Mouse (Mus musculus) neural tube, embryonic 13.5 days (tissue): ENCODE measurements around the gene Shcbp1l. TPM values are rescaled to one million over a fixed set of nuclear protein-coding genes. Genes with fewer than 3 reads are reported as not detected.

Experiments used
- ATAC-seq: fragments of 200-750 bp; cut with Nextera tagmentation; 2 replicates; pipeline ENCODE4 v1.8.0; 2017; ENCODE audit warnings: low read depth, mild to moderate bottlenecking, moderate TSS enrichment, moderate library complexity
- H3K27ac ChIP-seq: fragments of 300-500 bp; sonication (generic); replicated peaks from 2 replicates; pipeline ENCODE4 v1.5.1; 2015; ENCODE audit warnings: moderate library complexity, mild to moderate bottlenecking, inconsistent platforms
- H3K27me3 ChIP-seq: fragments of 300-500 bp; sonication (generic); 2 replicates; pipeline ENCODE4 v1.6.1; 2015; ENCODE audit warnings: mild to moderate bottlenecking, inconsistent platforms
- H3K36me3 ChIP-seq: fragments of 300-500 bp; sonication (generic); 2 replicates; pipeline ENCODE4 v1.6.1; 2015; ENCODE audit warnings: mild to moderate bottlenecking, inconsistent platforms
- H3K4me1 ChIP-seq: fragments of 300-500 bp; sonication (generic); replicated peaks from 2 replicates; pipeline ENCODE4 v1.6.1; 2015; ENCODE audit warnings: inconsistent platforms
- H3K4me2 ChIP-seq: fragments of 300-500 bp; sonication (generic); 2 replicates; pipeline ENCODE4 v1.6.1; 2015; ENCODE audit warnings: inconsistent platforms, mild to moderate bottlenecking, moderate library complexity
- H3K4me3 ChIP-seq: fragments of 300-500 bp; sonication (generic); 2 replicates; pipeline ENCODE4 v1.5.1; 2015; ENCODE audit warnings: mild to moderate bottlenecking, inconsistent platforms
- H3K9ac ChIP-seq: fragments of 300-500 bp; sonication (generic); 2 replicates; pipeline ENCODE4 v1.6.1; 2015; ENCODE audit warnings: moderate library complexity, mild to moderate bottlenecking, inconsistent platforms
- H3K9me3 ChIP-seq: fragments of 300-500 bp; sonication (generic); 2 replicates; pipeline ENCODE4 v1.6.1; 2016; ENCODE audit warnings: inconsistent platforms
- WGBS: fragments of 180-500 bp; shearing (Covaris S2); methylation state at CpG from one replicate; pipeline ENCODE4 v1.1.7; 2015; 5-methylcytosine and 5-hydroxymethylcytosine counted together
- polyA plus RNA-seq: library from polyadenylated mRNA; unstranded; fragments of >200 nt; fragmentation: Nextera tagmentation; extraction: Ambion mirVana; gene quantifications from 2 replicates; pipeline ENCODE4 v1.2.1, GENCODE M21; 2015

The Shcbp1l gene
- polyA plus RNA-seq, 1 experiment from 2014 or later: 0.15 TPM

- no peaks in the 10 kb centered on the region for H3K27me3 ChIP-seq
- H3K9ac ChIP-seq: no peak overlapping the region
- no peak overlapping the region for H3K27ac ChIP-seq
- 91% methylated on average over 2 of the region's 2 CpGs for WGBS
- no peak overlapping the region for H3K4me2 ChIP-seq
- no peaks in the 10 kb centered on the region for H3K36me3 ChIP-seq
- no peaks in the 10 kb centered on the region for H3K4me1 ChIP-seq
- H3K4me3 ChIP-seq: no peak overlapping the region
- no peaks in the 10 kb centered on the region for H3K9me3 ChIP-seq
- ATAC-seq: no peak
These were observed 7.4 kb downstream of the Shcbp1l start for GRCm38 (mm10) chr1:153432329-153432728.

GRCm38 (mm10) chr1:153433851-153434589, 9.1 kb downstream of the Shcbp1l start:
- H3K9me3 ChIP-seq: no peaks in the 10 kb centered on the region
- WGBS: 87% methylated on average over 5 of the region's 5 CpGs
- H3K4me3 ChIP-seq: no peak overlapping the region
- no peaks in the 10 kb centered on the region for H3K36me3 ChIP-seq
- no peak overlapping the region for H3K4me2 ChIP-seq
- H3K27ac ChIP-seq: no peak overlapping the region
- no peaks in the 10 kb centered on the region for H3K27me3 ChIP-seq
- H3K4me1 ChIP-seq: no peaks in the 10 kb centered on the region
- H3K9ac ChIP-seq: no peak overlapping the region
- no peak for ATAC-seq

- H3K27me3 ChIP-seq: no peaks in the 10 kb centered on the region
- no peak overlapping the region for H3K27ac ChIP-seq
- H3K36me3 ChIP-seq: no peaks in the 10 kb centered on the region
- WGBS: 88% methylated on average over 11 of the region's 11 CpGs
- no peak overlapping the region for H3K9ac ChIP-seq
- ATAC-seq: no peak
- no peak overlapping the region for H3K4me2 ChIP-seq
- H3K4me1 ChIP-seq: no peaks in the 10 kb centered on the region
- no peaks in the 10 kb centered on the region for H3K9me3 ChIP-seq
- no peak overlapping the region for H3K4me3 ChIP-seq
These were observed 12.6 kb downstream of the Shcbp1l start for GRCm38 (mm10) chr1:153437536-153437935.

- Histone ChIP-seq H3K27me3 (no peaks in the 10 kb centered on the region), H3K4me2 (no peak overlapping the region)
- no peak for ATAC-seq
These were observed 15.8 kb downstream of the Shcbp1l start for GRCm38 (mm10) chr1:153440752-153441151.

GRCm38 (mm10) chr1:153441656-153442055, 16.7 kb downstream of the Shcbp1l start:
- Histone ChIP-seq H3K27me3 (no peaks in the 10 kb centered on the region), H3K27ac (no peak overlapping the region), H3K4me1 (no peaks in the 10 kb centered on the region), H3K4me3 (no peak overlapping the region), H3K9me3 (no peaks in the 10 kb centered on the region), H3K9ac (no peak overlapping the region), H3K4me2 (no peak overlapping the region), H3K36me3 (no peaks in the 10 kb centered on the region)
- WGBS: 78% methylated on average over 3 of the region's 3 CpGs
- no peak for ATAC-seq

More at GRCm38 (mm10) chr1:153440752-153441151, 15.8 kb downstream of the Shcbp1l start:
- Histone ChIP-seq H3K27ac (no peak overlapping the region), H3K9me3 (no peaks in the 10 kb centered on the region), H3K9ac (no peak overlapping the region), H3K36me3 (no peaks in the 10 kb centered on the region), H3K4me3 (no peak overlapping the region), H3K4me1 (no peaks in the 10 kb centered on the region)
- WGBS: 88% methylated on average over 4 of the region's 4 CpGs

- no peaks in the 10 kb centered on the region for H3K36me3 ChIP-seq
- H3K9me3 ChIP-seq: no peaks in the 10 kb centered on the region
- H3K9ac ChIP-seq: no peak overlapping the region
- H3K27me3 ChIP-seq: no peaks in the 10 kb centered on the region
- WGBS: 93% methylated on average over 1 of the region's 1 CpGs
- no peak overlapping the region for H3K4me3 ChIP-seq
- H3K4me2 ChIP-seq: no peak overlapping the region
- no peak overlapping the region for H3K27ac ChIP-seq
- H3K4me1 ChIP-seq: no peaks in the 10 kb centered on the region
- no peak for ATAC-seq
These were observed 18.1 kb downstream of the Shcbp1l start for GRCm38 (mm10) chr1:153443019-153443418.

GRCm38 (mm10) chr1:153443632-153444031, 18.7 kb downstream of the Shcbp1l start:
- Histone ChIP-seq H3K4me1 (no peaks in the 10 kb centered on the region), H3K27ac (no peak overlapping the region)
- WGBS: 76% methylated on average over 4 of the region's 4 CpGs

GRCm38 (mm10) chr1:153446120-153446831, 21.3 kb downstream of the Shcbp1l start:
- H3K27ac ChIP-seq: no peak overlapping the region
- H3K9me3 ChIP-seq: no peaks in the 10 kb centered on the region
- no peaks in the 10 kb centered on the region for H3K27me3 ChIP-seq
- H3K4me2 ChIP-seq: no peak overlapping the region
- no peak overlapping the region for H3K4me3 ChIP-seq
- peaks cover 5% of the 10 kb centered on the region; the same call in 1 of the 2 replicates for H3K36me3 ChIP-seq
- 94% methylated on average over 20 of the region's 20 CpGs for WGBS
- H3K9ac ChIP-seq: no peak overlapping the region
- H3K4me1 ChIP-seq: no peaks in the 10 kb centered on the region
- no peak for ATAC-seq

More at GRCm38 (mm10) chr1:153443632-153444031, 18.7 kb downstream of the Shcbp1l start:
- Histone ChIP-seq H3K9me3 (no peaks in the 10 kb centered on the region), H3K4me2 (no peak overlapping the region), H3K9ac (no peak overlapping the region), H3K4me3 (no peak overlapping the region), H3K36me3 (no peaks in the 10 kb centered on the region), H3K27me3 (no peaks in the 10 kb centered on the region)
- ATAC-seq: no peak

GRCm38 (mm10) chr1:153451237-153452154, 26.5 kb downstream of the Shcbp1l start:
- no peak for ATAC-seq
- peaks cover 44% of the 10 kb centered on the region for H3K36me3 ChIP-seq
- H3K27me3 ChIP-seq: no peaks in the 10 kb centered on the region
- no peaks in the 10 kb centered on the region for H3K4me1 ChIP-seq
- no peaks in the 10 kb centered on the region for H3K9me3 ChIP-seq
- no peak overlapping the region for H3K4me2 ChIP-seq
- no peak overlapping the region for H3K9ac ChIP-seq
- 72% methylated on average over 10 of the region's 10 CpGs for WGBS
- no peak overlapping the region for H3K4me3 ChIP-seq
- H3K27ac ChIP-seq: no peak overlapping the region

GRCm38 (mm10) chr1:153453146-153453642, 28.2 kb downstream of the Shcbp1l start:
- Histone ChIP-seq H3K27ac (no peak overlapping the region), H3K4me1 (no peaks in the 10 kb centered on the region), H3K9me3 (no peaks in the 10 kb centered on the region), H3K36me3 (peaks cover 55% of the 10 kb centered on the region), H3K27me3 (no peaks in the 10 kb centered on the region), H3K4me2 (no peak overlapping the region), H3K9ac (no peak overlapping the region), H3K4me3 (no peak overlapping the region)
- ATAC-seq: no peak
- whole genome bisulfite sequencing: 91% methylated on average over 3 of the region's 3 CpGs

- no peak overlapping the region for H3K4me3 ChIP-seq
- H3K9ac ChIP-seq: no peak overlapping the region
- WGBS: 93% methylated on average over 5 of the region's 5 CpGs
- H3K27me3 ChIP-seq: no peaks in the 10 kb centered on the region
- no peaks in the 10 kb centered on the region for H3K4me1 ChIP-seq
- H3K27ac ChIP-seq: no peak overlapping the region
- no peak for ATAC-seq
- H3K4me2 ChIP-seq: no peak overlapping the region
- peaks cover 77% of the 10 kb centered on the region for H3K36me3 ChIP-seq
- no peaks in the 10 kb centered on the region for H3K9me3 ChIP-seq
These were observed 31.2 kb downstream of the Shcbp1l start for GRCm38 (mm10) chr1:153456137-153456536.

- peaks cover 81% of the 10 kb centered on the region for H3K36me3 ChIP-seq
- ATAC-seq: no peak
- WGBS: 91% methylated on average over 1 of the region's 1 CpGs
- no peaks in the 10 kb centered on the region for H3K27me3 ChIP-seq
- H3K4me3 ChIP-seq: no peak overlapping the region
- no peak overlapping the region for H3K9ac ChIP-seq
- H3K9me3 ChIP-seq: no peaks in the 10 kb centered on the region
- no peak overlapping the region for H3K4me2 ChIP-seq
- no peaks in the 10 kb centered on the region for H3K4me1 ChIP-seq
- H3K27ac ChIP-seq: no peak overlapping the region
These were observed 36.8 kb downstream of the Shcbp1l start for GRCm38 (mm10) chr1:153461796-153462195.
